Mouse (Mus musculus) brown adipose tissue, adult 24 weeks (tissue): ENCODE measurements around the gene Gm29776. TPM values are rescaled to one million over a fixed set of nuclear protein-coding genes. Genes with fewer than 3 reads are reported as not detected.

Experiments used
- H3K27ac ChIP-seq: fragments of 200-500 bp; replicated peaks from 2 replicates; pipeline ENCODE4 v1.5.1; 2012; ENCODE audit warnings: low read depth, mild to moderate bottlenecking, low read length
- H3K4me1 ChIP-seq: fragments of 200-500 bp; 2 replicates; pipeline ENCODE4 v1.6.1; 2012; ENCODE audit warnings: low read length, mixed read lengths; ENCODE audit not compliant: control insufficient read depth, insufficient read depth, insufficient read length
- H3K4me3 ChIP-seq: fragments of 200-500 bp; 2 replicates; pipeline ENCODE4 v1.5.1; 2012; ENCODE audit warnings: low read depth, mild to moderate bottlenecking, low read length, moderate library complexity; ENCODE audit not compliant: insufficient read depth
- polyA plus RNA-seq: library from polyadenylated mRNA; stranded (reverse); fragments of >200 nt; gene quantifications from 2 replicates; pipeline ENCODE4 v1.2.4, GENCODE M21; 2012; ENCODE audit not compliant: missing spikeins, insufficient read depth, insufficient read length

Gene Gm29776
- polyA plus RNA-seq, 1 experiment = not detected

- peak overlapping the region; percentile 79 for H3K4me3 ChIP-seq
- H3K27ac ChIP-seq = peak overlapping the region; percentile 82
- H3K4me1 ChIP-seq = 0 out of 2 replicates have a peak, but pooled peaks cover 2% of the 10 kb centered on the region
Observed at GRCm38 (mm10) chr14:54687251-54687650, 11.4 kb downstream of the Gm29776 start.

GRCm38 (mm10) chr14:54686522-54687143 is 12.0 kb downstream of the Gm29776 start, which contains the start of gene Acin1:
Acin1 (minus strand) TSS chr14:54686931.
- H3K27ac ChIP-seq = peak within 1 kb of the TSS; percentile 95
- H3K4me1 ChIP-seq = 0 out of 2 replicates have a peak, but pooled peaks cover 2% of the 10 kb centered on the region

GRCm38 (mm10) chr14:54686063-54686521 is 12.5 kb downstream of the Gm29776 start, which contains the start of gene 1700123O20Rik:
1700123O20Rik (plus strand) TSS chr14:54686216.
- Histone ChIP-seq H3K4me1 (0 out of 2 replicates have a peak, but pooled peaks cover 2% of the 10 kb centered on the region), H3K27ac (peak within 1 kb of the TSS; percentile 95), H3K4me3 (peak within 1 kb of the TSS; percentile 79)

More at GRCm38 (mm10) chr14:54686522-54687143, 12.0 kb downstream of the Gm29776 start, which contains the start of gene Acin1:
- H3K4me3 ChIP-seq = peak within 1 kb of the TSS; percentile 79

- Histone ChIP-seq H3K27ac (peak overlapping the region; percentile 95; the same call in 1 of the 2 replicates), H3K4me1 (0 out of 2 replicates have a peak, but pooled peaks cover 2% of the 10 kb centered on the region), H3K4me3 (peak overlapping the region; percentile 78)
Observed at GRCm38 (mm10) chr14:54685471-54685870, 13.2 kb downstream of the Gm29776 start.

- Histone ChIP-seq H3K4me3 (no peak overlapping the region), H3K27ac (no peak overlapping the region), H3K4me1 (0 out of 2 replicates have a peak, but pooled peaks cover 2% of the 10 kb centered on the region)
Observed at GRCm38 (mm10) chr14:54682396-54682795, 16.2 kb downstream of the Gm29776 start.

GRCm38 (mm10) chr14:54678657-54679304 is 19.9 kb downstream of the Gm29776 start:
- Histone ChIP-seq H3K4me1 (0 out of 2 replicates have a peak, but pooled peaks cover 2% of the 10 kb centered on the region), H3K27ac (no peak overlapping the region), H3K4me3 (no peak overlapping the region)

- H3K4me3 ChIP-seq = no peak overlapping the region
Observed at GRCm38 (mm10) chr14:54676290-54676689, 22.3 kb downstream of the Gm29776 start.

GRCm38 (mm10) chr14:54674317-54674716 is 24.3 kb downstream of the Gm29776 start:
- Histone ChIP-seq H3K4me3 (no peak overlapping the region), H3K27ac (no peak overlapping the region), H3K4me1 (no peaks in the 10 kb centered on the region)

More at GRCm38 (mm10) chr14:54676290-54676689, 22.3 kb downstream of the Gm29776 start:
- Histone ChIP-seq H3K27ac (no peak overlapping the region), H3K4me1 (no peaks in the 10 kb centered on the region)

GRCm38 (mm10) chr14:54669381-54669780 is 29.3 kb downstream of the Gm29776 start:
- Histone ChIP-seq H3K27ac (no peak overlapping the region), H3K4me1 (no peaks in the 10 kb centered on the region), H3K4me3 (no peak overlapping the region)

GRCm38 (mm10) chr14:54664477-54665222 is 34.0 kb downstream of the Gm29776 start:
- H3K4me1 ChIP-seq = no peaks in the 10 kb centered on the region
- no peak overlapping the region for H3K4me3 ChIP-seq
- H3K27ac ChIP-seq = no peak overlapping the region

GRCm38 (mm10) chr14:54660009-54660408 is 38.6 kb downstream of the Gm29776 start:
- H3K27ac ChIP-seq = no peak overlapping the region
- H3K4me1 ChIP-seq = no peaks in the 10 kb centered on the region
- no peak overlapping the region for H3K4me3 ChIP-seq

- H3K4me3 ChIP-seq = peak overlapping the region; percentile 94
- H3K27ac ChIP-seq = peak overlapping the region; percentile 72
- no peaks in the 10 kb centered on the region for H3K4me1 ChIP-seq
Observed at GRCm38 (mm10) chr14:54653496-54653895, 45.1 kb downstream of the Gm29776 start.

GRCm38 (mm10) chr14:54652787-54653186 is 45.8 kb downstream of the Gm29776 start:
- Histone ChIP-seq H3K27ac (no peak overlapping the region), H3K4me3 (peak overlapping the region; percentile 0; the same call in 1 of the 2 replicates), H3K4me1 (no peaks in the 10 kb centered on the region)

- Histone ChIP-seq H3K4me3 (no peak overlapping the region), H3K27ac (no peak overlapping the region), H3K4me1 (no peaks in the 10 kb centered on the region)
Observed at GRCm38 (mm10) chr14:54651556-54651955, 47.1 kb downstream of the Gm29776 start.
